Mouse (Mus musculus) myocyte (in vitro differentiated cells): Measurements from ENCODE around the gene Kazald1.

Experiments used
- CEBPB ChIP-seq: IDR thresholded peaks from 2 replicates; pipeline ENCODE4 v1.6.1; 2011; ENCODE audit warnings: mild to moderate bottlenecking, moderate library complexity; ENCODE audit not compliant: poor library complexity, insufficient read depth, severe bottlenecking
- E2F4 ChIP-seq: IDR thresholded peaks from one replicate; pipeline ENCODE4 v1.6.1; 2011; ENCODE audit warnings: mild to moderate bottlenecking, control low read depth, moderate library complexity; ENCODE audit not compliant: insufficient read depth
- MAX ChIP-seq: IDR thresholded peaks from one replicate; pipeline ENCODE4 v1.6.1; 2011; ENCODE audit warnings: low read depth, mild to moderate bottlenecking, control low read depth
- MYOD1 ChIP-seq, 3 experiments: IDR thresholded peaks; one replicate each; pipeline ENCODE4 v1.6.1; 2011; ENCODE audit warnings: control low read depth in 2 of 3, low read depth in 2 of 3, mild to moderate bottlenecking in 2 of 3, moderate library complexity in 1 of 3; ENCODE audit not compliant: insufficient read length in 2 of 3, control insufficient read depth in 1 of 3
- MYOG ChIP-seq, 3 experiments: IDR thresholded peaks; one replicate each; pipeline ENCODE4 v1.6.1; 2011; ENCODE audit warnings: control low read depth in 2 of 3, low read depth in 2 of 3, mild to moderate bottlenecking in 2 of 3; ENCODE audit not compliant: insufficient read length in 2 of 3, control insufficient read depth in 1 of 3, insufficient read depth in 1 of 3
- POLR2A ChIP-seq: IDR thresholded peaks from one replicate; pipeline ENCODE4 v1.6.1; 2011; ENCODE audit warnings: low read depth, mild to moderate bottlenecking, control low read depth, moderate library complexity; ENCODE audit not compliant: insufficient read length
- POLR2AphosphoS2 ChIP-seq: IDR thresholded peaks from one replicate; pipeline ENCODE4 v1.6.1; 2011; ENCODE audit warnings: low read depth, control low read depth; ENCODE audit not compliant: insufficient read length
- REST ChIP-seq: IDR thresholded peaks from one replicate; pipeline ENCODE4 v1.6.1; 2011; ENCODE audit warnings: mild to moderate bottlenecking, control low read depth, moderate library complexity; ENCODE audit not compliant: insufficient read depth, insufficient read length
- TCF12 ChIP-seq: IDR thresholded peaks from one replicate; pipeline ENCODE4 v1.6.1; 2011; ENCODE audit warnings: mild to moderate bottlenecking, control low read depth; ENCODE audit not compliant: poor library complexity, insufficient read depth, severe bottlenecking
- USF1 ChIP-seq: IDR thresholded peaks from one replicate; pipeline ENCODE4 v1.6.1; 2011; ENCODE audit warnings: low read depth, mild to moderate bottlenecking, control low read depth, moderate library complexity

DNA sequence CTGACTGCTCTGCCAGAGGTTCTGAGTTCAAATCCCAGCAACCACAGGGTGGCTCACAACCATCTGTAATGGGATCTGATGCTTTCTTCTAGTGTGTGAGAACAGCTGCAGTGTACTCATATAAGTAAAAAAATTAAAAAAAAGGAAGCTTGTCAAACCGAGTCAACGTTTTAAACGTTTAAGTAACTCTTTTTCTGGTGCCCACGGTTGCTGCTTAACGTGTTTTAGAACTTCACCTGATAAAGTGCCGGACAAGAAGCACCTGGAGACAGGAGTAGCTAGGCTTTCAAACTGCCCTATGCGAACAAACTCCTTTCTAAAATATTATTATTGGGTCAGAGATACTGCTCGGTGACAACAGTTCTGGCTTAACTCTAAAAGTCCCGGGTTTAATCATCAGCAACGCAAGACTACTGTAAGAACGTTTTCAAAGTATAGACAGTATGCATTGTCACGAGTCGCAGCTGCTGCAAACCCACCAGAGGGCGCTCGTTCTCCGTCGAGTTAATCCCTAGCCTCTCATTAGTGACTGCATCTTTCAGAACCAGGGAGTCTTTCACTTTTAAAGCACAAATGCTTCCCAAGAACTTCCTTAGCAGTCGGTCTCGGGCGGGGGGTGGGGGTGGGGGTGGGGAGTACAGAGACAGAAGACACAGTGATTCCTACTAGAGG is 1.0 kb upstream of the Kazald1 start:
- TF ChIP-seq TCF12 (no peak), POLR2A (no peak), POLR2AphosphoS2 (no peak), E2F4 (no peak), USF1 (no peak), REST (no peak), MYOG (IDR thresholded peaks at IDR 0.05; ENCODE audit: control insufficient read depth in 1 of 3, insufficient read depth in 1 of 3, insufficient read length in 2 of 3, low read depth in 2 of 3) (no peak), CEBPB (no peak), MAX (no peak), MYOD1 (IDR thresholded peaks at IDR 0.05; ENCODE audit: control insufficient read depth in 1 of 3, insufficient read length in 2 of 3, low read depth in 2 of 3) (peak in 1 of 3 experiments; percentile 12)
